Mouse (Mus musculus) testis, adult 2 months (tissue): ENCODE measurements at regions not wholly inside any gene's neighbourhood (a gene's known extent, or its start where the extent isn't known, plus 50 kb on each side); places are given as distances from the start of the nearest gene placed in this dataset.

ENCODE experiments used
- H3K27ac ChIP-seq: fragments of 200-500 bp; 2 replicates; pipeline ENCODE4 v1.5.1; 2012; ENCODE audit warnings: low read depth, low read length; ENCODE audit not compliant: control insufficient read depth, insufficient read depth
- H3K27me3 ChIP-seq: fragments of 200-500 bp; 2 replicates; pipeline ENCODE4 v1.6.1; 2012; ENCODE audit warnings: mild to moderate bottlenecking, low read length, moderate library complexity; ENCODE audit not compliant: control insufficient read depth, insufficient read depth
- H3K36me3 ChIP-seq: fragments of 200-500 bp; 2 replicates; pipeline ENCODE4 v1.6.1; 2012; ENCODE audit warnings: mild to moderate bottlenecking, low read length; ENCODE audit not compliant: control insufficient read depth, insufficient read depth
- H3K4me1 ChIP-seq: fragments of 200-500 bp; 2 replicates; pipeline ENCODE4 v1.6.1; 2012; ENCODE audit warnings: low read length; ENCODE audit not compliant: control insufficient read depth, insufficient read depth
- H3K4me3 ChIP-seq: fragments of 200-500 bp; 2 replicates; pipeline ENCODE4 v1.5.1; 2012; ENCODE audit warnings: low read depth, mild to moderate bottlenecking, low read length, moderate library complexity, mixed read lengths; ENCODE audit not compliant: control insufficient read depth
- CTCF ChIP-seq: fragments of 200-500 bp; IDR thresholded peaks from 2 replicates; pipeline ENCODE4 v1.5.1; 2012; ENCODE audit warnings: low read depth, mild to moderate bottlenecking, inconsistent platforms, low read length, moderate library complexity; ENCODE audit not compliant: control insufficient read depth, insufficient read depth, insufficient replicate concordance
- POLR2A ChIP-seq: fragments of 200-500 bp; IDR thresholded peaks from 2 replicates; pipeline ENCODE4 v1.6.1; 2012; ENCODE audit warnings: low read depth, mild to moderate bottlenecking, inconsistent platforms, low read length, moderate library complexity; ENCODE audit not compliant: control insufficient read depth

GRCm38 (mm10) chr19:37492572-37492971 is 57.6 kb upstream of the Exoc6 start:
- H3K27me3 ChIP-seq = no peaks in the 10 kb centered on the region
- no peak overlapping the region for H3K4me3 ChIP-seq
- no peak for TF ChIP-seq POLR2A
- no peak for TF ChIP-seq CTCF
- H3K4me1 ChIP-seq = no peaks in the 10 kb centered on the region
- H3K27ac ChIP-seq = no peak overlapping the region
- H3K36me3 ChIP-seq = no peaks in the 10 kb centered on the region

GRCm38 (mm10) chr19:37493378-37493777 is 56.8 kb upstream of the Exoc6 start:
- Histone ChIP-seq H3K4me1 (no peaks in the 10 kb centered on the region), H3K36me3 (no peaks in the 10 kb centered on the region), H3K27ac (no peak overlapping the region), H3K27me3 (no peaks in the 10 kb centered on the region), H3K4me3 (no peak overlapping the region)
- TF ChIP-seq CTCF (no peak), POLR2A (no peak)

DNA sequence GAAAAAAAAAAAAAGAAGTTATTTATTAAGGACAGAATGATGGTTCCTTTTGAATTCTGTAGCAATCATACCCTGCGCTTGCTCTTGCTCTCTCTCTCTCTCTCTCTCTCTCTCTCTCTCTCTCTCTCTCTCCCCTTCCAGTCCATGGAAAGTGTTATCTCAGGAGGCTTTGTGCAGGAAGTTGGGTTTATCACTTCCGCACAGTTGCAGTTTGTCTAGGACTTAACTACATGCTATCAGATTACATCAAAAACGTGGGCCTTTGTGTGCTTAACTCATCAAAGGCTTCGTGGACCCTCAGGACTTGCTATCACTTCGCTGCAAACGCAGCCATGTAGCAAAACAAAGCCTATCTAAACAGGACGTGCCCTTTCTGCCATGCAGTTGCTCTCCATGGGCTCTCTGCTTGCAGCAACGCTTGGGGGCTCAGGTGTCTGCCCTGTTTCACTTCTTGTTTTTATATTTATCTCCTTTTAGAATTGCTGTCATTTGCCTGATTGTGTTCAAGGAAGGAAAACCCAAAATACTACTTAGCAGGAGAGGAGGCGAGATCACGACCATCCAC is 56.2 kb upstream of the Exoc6 start:
- TF ChIP-seq POLR2A (no peak), CTCF (no peak)
- Histone ChIP-seq H3K27ac (no peak overlapping the region), H3K4me1 (no peaks in the 10 kb centered on the region), H3K27me3 (no peaks in the 10 kb centered on the region), H3K36me3 (no peaks in the 10 kb centered on the region), H3K4me3 (no peak overlapping the region)

GRCm38 (mm10) chr19:37494806-37495205 is 55.4 kb upstream of the Exoc6 start:
- no peaks in the 10 kb centered on the region for H3K36me3 ChIP-seq
- no peaks in the 10 kb centered on the region for H3K4me1 ChIP-seq
- H3K4me3 ChIP-seq = no peak overlapping the region
- no peaks in the 10 kb centered on the region for H3K27me3 ChIP-seq
- TF ChIP-seq POLR2A (no peak), CTCF (no peak)
- no peak overlapping the region for H3K27ac ChIP-seq

- H3K4me1 ChIP-seq = no peaks in the 10 kb centered on the region
- H3K27me3 ChIP-seq = no peaks in the 10 kb centered on the region
- TF ChIP-seq POLR2A (no peak), CTCF (no peak)
- no peaks in the 10 kb centered on the region for H3K36me3 ChIP-seq
- H3K27ac ChIP-seq = no peak overlapping the region
- H3K4me3 ChIP-seq = peak overlapping the region; percentile 69
Observed at GRCm38 (mm10) chr19:37495319-37496270, 54.6 kb upstream of the Exoc6 start.

- peak; percentile 63; the same call in 1 of the 2 replicates for TF ChIP-seq CTCF
- TF ChIP-seq POLR2A = no peak
- H3K27me3 ChIP-seq = no peaks in the 10 kb centered on the region
- H3K36me3 ChIP-seq = no peaks in the 10 kb centered on the region
- no peaks in the 10 kb centered on the region for H3K4me1 ChIP-seq
- H3K27ac ChIP-seq = no peak overlapping the region
- no peak overlapping the region; the same call in 1 of the 2 replicates for H3K4me3 ChIP-seq
Observed at GRCm38 (mm10) chr19:37496759-37497158, 53.5 kb upstream of the Exoc6 start.

GRCm38 (mm10) chr19:37497161-37497560 is 53.1 kb upstream of the Exoc6 start:
- H3K4me3 ChIP-seq = no peak overlapping the region
- H3K27me3 ChIP-seq = no peaks in the 10 kb centered on the region
- no peak for TF ChIP-seq CTCF
- TF ChIP-seq POLR2A = no peak

More at GRCm38 (mm10) chr19:37497161-37497560, 53.1 kb upstream of the Exoc6 start:
- no peaks in the 10 kb centered on the region for H3K4me1 ChIP-seq
- H3K27ac ChIP-seq = no peak overlapping the region
- no peaks in the 10 kb centered on the region for H3K36me3 ChIP-seq
